Mouse (Mus musculus): Measurements from ENCODE around the gene Bend5. TPM values are rescaled to one million over a fixed set of nuclear protein-coding genes. Genes with fewer than 3 reads are reported as not detected.

Gene Bend5
- polyA plus RNA-seq, 1 experiment from 2014 or later: 63.6 TPM

GRCm38 (mm10) chr4:111444616-111445160 lies 29.9 kb downstream of the Bend5 start:
- Histone ChIP-seq H3K4me3 (ENCODE audit: low read depth, low read length) (no peak overlapping the region), H3K9me3 (ENCODE audit: control insufficient read depth, low read length) (no peaks in the 10 kb centered on the region), H3K4me2 (ENCODE audit: low read depth, low read length) (no peak overlapping the region), H3K36me3 (ENCODE audit: control insufficient read depth, insufficient read depth, low read length) (peaks cover 51% of the 10 kb centered on the region), H3K27me3 (replicated peaks; ENCODE audit: control insufficient read depth, insufficient read depth, low read length) (no peaks in the 10 kb centered on the region), H3K4me1 (ENCODE audit: control insufficient read depth, insufficient read depth, low read length) (peaks cover 21% of the 10 kb centered on the region), H3K27ac (replicated peaks; ENCODE audit: low read depth, low read length) (no peak overlapping the region), H3K9ac (ENCODE audit: low read depth, low read length) (no peak overlapping the region)
- ATAC-seq (ENCODE audit: low read depth) (no peak), DNase-seq (ENCODE audit: low spot score) (no peak)
- WGBS: 41% methylated on average over 1 of the region's 1 CpGs

GRCm38 (mm10) chr4:111447918-111448317 lies 33.1 kb downstream of the Bend5 start:
- ATAC-seq (ENCODE audit: low read depth): no peak
- no peak overlapping the region for H3K4me2 ChIP-seq (ENCODE audit: low read depth, low read length)
- H3K27me3 ChIP-seq (replicated peaks; ENCODE audit: control insufficient read depth, insufficient read depth, low read length): no peaks in the 10 kb centered on the region
- peaks cover 10% of the 10 kb centered on the region; the same call in 1 of the 2 replicates for H3K4me1 ChIP-seq (ENCODE audit: control insufficient read depth, insufficient read depth, low read length)
- H3K27ac ChIP-seq (replicated peaks; ENCODE audit: low read depth, low read length): no peak overlapping the region
- H3K4me3 ChIP-seq (ENCODE audit: low read depth, low read length): no peak overlapping the region
- peaks cover 63% of the 10 kb centered on the region for H3K36me3 ChIP-seq (ENCODE audit: control insufficient read depth, insufficient read depth, low read length)
- H3K9me3 ChIP-seq (ENCODE audit: control insufficient read depth, low read length): no peaks in the 10 kb centered on the region
- no peak for DNase-seq (ENCODE audit: low spot score)
- H3K9ac ChIP-seq (ENCODE audit: low read depth, low read length): no peak overlapping the region
- 67% methylated on average over 3 of the region's 3 CpGs for WGBS

- Histone ChIP-seq H3K4me1 (ENCODE audit: control insufficient read depth, insufficient read depth, low read length) (peaks cover 4% of the 10 kb centered on the region; the same call in 1 of the 2 replicates), H3K36me3 (ENCODE audit: control insufficient read depth, insufficient read depth, low read length) (peaks cover 62% of the 10 kb centered on the region), H3K27me3 (replicated peaks; ENCODE audit: control insufficient read depth, insufficient read depth, low read length) (no peaks in the 10 kb centered on the region), H3K4me3 (ENCODE audit: low read depth, low read length) (no peak overlapping the region), H3K9me3 (ENCODE audit: control insufficient read depth, low read length) (no peaks in the 10 kb centered on the region), H3K4me2 (ENCODE audit: low read depth, low read length) (no peak overlapping the region), H3K9ac (ENCODE audit: low read depth, low read length) (no peak overlapping the region), H3K27ac (replicated peaks; ENCODE audit: low read depth, low read length) (no peak overlapping the region)
- 95% methylated on average over 4 of the region's 4 CpGs for WGBS
- DNase-seq (ENCODE audit: low spot score) (no peak), ATAC-seq (ENCODE audit: low read depth) (no peak)
Measured at GRCm38 (mm10) chr4:111448586-111448985, 33.8 kb downstream of the Bend5 start.

GRCm38 (mm10) chr4:111449442-111450199 lies 34.8 kb downstream of the Bend5 start:
- Histone ChIP-seq H3K4me2 (ENCODE audit: low read depth, low read length) (no peak overlapping the region), H3K4me1 (ENCODE audit: control insufficient read depth, insufficient read depth, low read length) (no peaks in the 10 kb centered on the region; the same call in 1 of the 2 replicates), H3K36me3 (ENCODE audit: control insufficient read depth, insufficient read depth, low read length) (peaks cover 73% of the 10 kb centered on the region), H3K9me3 (ENCODE audit: control insufficient read depth, low read length) (no peaks in the 10 kb centered on the region), H3K27me3 (replicated peaks; ENCODE audit: control insufficient read depth, insufficient read depth, low read length) (no peaks in the 10 kb centered on the region), H3K4me3 (ENCODE audit: low read depth, low read length) (no peak overlapping the region), H3K27ac (replicated peaks; ENCODE audit: low read depth, low read length) (0 out of 2 replicates have a peak overlapping the region, but pooled peaks have one; percentile 19), H3K9ac (ENCODE audit: low read depth, low read length) (no peak overlapping the region)
- no peak for DNase-seq (ENCODE audit: low spot score)
- WGBS: 60% methylated on average over 7 of the region's 7 CpGs
- ATAC-seq (ENCODE audit: low read depth): no peak

- no peak overlapping the region for H3K27ac ChIP-seq (replicated peaks; ENCODE audit: low read depth, low read length)
- DNase-seq (ENCODE audit: low spot score): no peak
- H3K27me3 ChIP-seq (replicated peaks; ENCODE audit: control insufficient read depth, insufficient read depth, low read length): no peaks in the 10 kb centered on the region
- WGBS: 63% methylated on average over 7 of the region's 7 CpGs
- no peak overlapping the region for H3K4me2 ChIP-seq (ENCODE audit: low read depth, low read length)
- peak; percentile 74 for ATAC-seq (ENCODE audit: low read depth)
- H3K4me3 ChIP-seq (ENCODE audit: low read depth, low read length): no peak overlapping the region
- H3K36me3 ChIP-seq (ENCODE audit: control insufficient read depth, insufficient read depth, low read length): peaks cover 87% of the 10 kb centered on the region
- no peaks in the 10 kb centered on the region; the same call in 1 of the 2 replicates for H3K4me1 ChIP-seq (ENCODE audit: control insufficient read depth, insufficient read depth, low read length)
- H3K9me3 ChIP-seq (ENCODE audit: control insufficient read depth, low read length): no peaks in the 10 kb centered on the region
- H3K9ac ChIP-seq (ENCODE audit: low read depth, low read length): no peak overlapping the region
Measured at GRCm38 (mm10) chr4:111451283-111451918, 36.6 kb downstream of the Bend5 start.

GRCm38 (mm10) chr4:111452192-111452591 lies 37.4 kb downstream of the Bend5 start:
- H3K4me3 ChIP-seq (ENCODE audit: low read depth, low read length): no peak overlapping the region
- no peak for ATAC-seq (ENCODE audit: low read depth)
- no peaks in the 10 kb centered on the region; the same call in 1 of the 2 replicates for H3K4me1 ChIP-seq (ENCODE audit: control insufficient read depth, insufficient read depth, low read length)
- no peaks in the 10 kb centered on the region for H3K9me3 ChIP-seq (ENCODE audit: control insufficient read depth, low read length)
- H3K27me3 ChIP-seq (replicated peaks; ENCODE audit: control insufficient read depth, insufficient read depth, low read length): no peaks in the 10 kb centered on the region
- H3K9ac ChIP-seq (ENCODE audit: low read depth, low read length): no peak overlapping the region
- no peak for DNase-seq (ENCODE audit: low spot score)
- no peak overlapping the region for H3K27ac ChIP-seq (replicated peaks; ENCODE audit: low read depth, low read length)
- 88% methylated on average over 5 of the region's 5 CpGs for WGBS
- peaks cover 87% of the 10 kb centered on the region for H3K36me3 ChIP-seq (ENCODE audit: control insufficient read depth, insufficient read depth, low read length)
- no peak overlapping the region for H3K4me2 ChIP-seq (ENCODE audit: low read depth, low read length)

- peak; percentile 56 for DNase-seq (ENCODE audit: low spot score)
- Histone ChIP-seq H3K9me3 (ENCODE audit: control insufficient read depth, low read length) (no peaks in the 10 kb centered on the region), H3K4me1 (ENCODE audit: control insufficient read depth, insufficient read depth, low read length) (no peaks in the 10 kb centered on the region; the same call in 1 of the 2 replicates), H3K9ac (ENCODE audit: low read depth, low read length) (no peak overlapping the region), H3K4me2 (ENCODE audit: low read depth, low read length) (no peak overlapping the region), H3K4me3 (ENCODE audit: low read depth, low read length) (no peak overlapping the region), H3K36me3 (ENCODE audit: control insufficient read depth, insufficient read depth, low read length) (peaks cover 92% of the 10 kb centered on the region), H3K27ac (replicated peaks; ENCODE audit: low read depth, low read length) (no peak overlapping the region), H3K27me3 (replicated peaks; ENCODE audit: control insufficient read depth, insufficient read depth, low read length) (no peaks in the 10 kb centered on the region)
- 61% methylated on average over 3 of the region's 3 CpGs for WGBS
- no peak for ATAC-seq (ENCODE audit: low read depth)
Measured at GRCm38 (mm10) chr4:111453275-111453674, 38.5 kb downstream of the Bend5 start.

GRCm38 (mm10) chr4:111455621-111456020 lies 40.8 kb downstream of the Bend5 start:
- ATAC-seq (ENCODE audit: low read depth) (no peak), DNase-seq (ENCODE audit: low spot score) (no peak)
- H3K27ac ChIP-seq (replicated peaks; ENCODE audit: low read depth, low read length): no peak overlapping the region
- WGBS: 87% methylated on average over 5 of the region's 5 CpGs
- H3K4me2 ChIP-seq (ENCODE audit: low read depth, low read length): no peak overlapping the region
- H3K4me3 ChIP-seq (ENCODE audit: low read depth, low read length): no peak overlapping the region
- H3K9me3 ChIP-seq (ENCODE audit: control insufficient read depth, low read length): no peaks in the 10 kb centered on the region
- H3K9ac ChIP-seq (ENCODE audit: low read depth, low read length): no peak overlapping the region
- H3K4me1 ChIP-seq (ENCODE audit: control insufficient read depth, insufficient read depth, low read length): no peaks in the 10 kb centered on the region; the same call in 1 of the 2 replicates
- H3K27me3 ChIP-seq (replicated peaks; ENCODE audit: control insufficient read depth, insufficient read depth, low read length): no peaks in the 10 kb centered on the region
- H3K36me3 ChIP-seq (ENCODE audit: control insufficient read depth, insufficient read depth, low read length): peaks cover 97% of the 10 kb centered on the region
